Comparison of ENCODE assay signal across 25 mouse cellular contexts in the genomic region with DNA sequence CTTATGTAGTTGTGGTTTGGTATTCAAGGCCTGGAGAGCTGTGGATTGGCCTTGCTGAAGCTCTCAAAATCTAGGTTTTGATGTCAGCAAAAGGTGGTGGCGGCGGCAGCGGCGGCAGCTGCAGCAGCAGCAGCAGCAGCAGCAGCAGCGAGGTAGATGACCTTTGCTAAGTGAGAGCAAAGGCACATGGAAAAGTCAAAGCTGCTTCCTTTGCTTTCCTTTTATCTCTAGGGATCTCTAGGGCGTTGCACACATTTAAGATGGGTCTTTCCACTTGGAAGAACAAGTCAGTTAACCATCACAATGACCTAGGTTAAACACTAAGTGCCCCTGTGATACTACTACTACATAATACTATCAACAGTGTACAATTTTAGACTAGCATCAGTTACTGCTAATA.
"Had no signal": no experiment of that assay in that cellular context is flagged by ENCODE, and none has a peak within 500 bp of the region (broad histone marks: within the 10 kb centered on the region; RNA-seq: fewer than 3 reads in every experiment).

No protein-coding gene starts in this region.

- H3K27ac ChIP-seq: gastrocnemius, adult 2 months; heart, embryonic 13.5 days; heart, embryonic 15.5 days; hindbrain, embryonic 13.5 days; hindbrain, embryonic 15.5 days; hindbrain, postnatal 0 days; kidney, embryonic 15.5 days; kidney, postnatal 0 days; layer of hippocampus, adult 2 months; limb, embryonic 10.5 days; limb, embryonic 12.5 days; liver, embryonic 13.5 days; liver, embryonic 15.5 days had no signal

- H3K4me3 ChIP-seq: gastrocnemius, adult 2 months; heart, embryonic 13.5 days; heart, embryonic 15.5 days; hindbrain, embryonic 13.5 days; hindbrain, embryonic 15.5 days; kidney, embryonic 15.5 days; layer of hippocampus, adult 2 months; limb, embryonic 10.5 days; limb, embryonic 12.5 days; liver, embryonic 13.5 days; liver, embryonic 15.5 days had no signal

- DNase-seq: gastrocnemius, adult 2 months; gastrocnemius, postnatal 10 days; gastrocnemius, postnatal 25 days; heart, adult 18-20 months; heart, postnatal 14 days; heart, postnatal 36 days; kidney, adult 11 months; kidney, adult 2 months; kidney, adult 9 months; kidney, postnatal 14 days; kidney, postnatal 36 days; layer of hippocampus, postnatal 36 days; liver; liver, embryonic 13.5 days had no signal
